Mouse (Mus musculus) embryonic facial prominence, embryonic 13.5 days (tissue): ENCODE data around the gene Stat6. TPM values are rescaled to one million over a fixed set of nuclear protein-coding genes. Genes with fewer than 3 reads are reported as not detected.

ENCODE experiments used
- ATAC-seq: fragments of 200-750 bp; cut with Nextera tagmentation; 2 replicates; pipeline ENCODE4 v1.8.0; 2017; ENCODE audit warnings: low read depth; ENCODE audit not compliant: insufficient number of reproducible peaks, insufficient read depth, low FRiP score, low TSS enrichment
- H3K27ac ChIP-seq: fragments of 300-500 bp; sonication (generic); 2 replicates; pipeline ENCODE4 v1.5.1; 2015; ENCODE audit warnings: moderate library complexity, mild to moderate bottlenecking, inconsistent platforms
- H3K27me3 ChIP-seq: fragments of 300-500 bp; sonication (generic); 2 replicates; pipeline ENCODE4 v1.6.1; 2015; ENCODE audit warnings: mild to moderate bottlenecking, inconsistent platforms
- H3K36me3 ChIP-seq: fragments of 300-500 bp; sonication (generic); 2 replicates; pipeline ENCODE4 v1.6.1; 2015; ENCODE audit warnings: mild to moderate bottlenecking, inconsistent platforms
- H3K4me1 ChIP-seq: fragments of 300-500 bp; sonication (generic); 2 replicates; pipeline ENCODE4 v1.6.1; 2015; ENCODE audit warnings: inconsistent platforms
- H3K4me2 ChIP-seq: fragments of 300-500 bp; sonication (generic); 2 replicates; pipeline ENCODE4 v1.6.1; 2015; ENCODE audit warnings: moderate library complexity, mild to moderate bottlenecking, inconsistent platforms
- H3K4me3 ChIP-seq: fragments of 300-500 bp; sonication (generic); 2 replicates; pipeline ENCODE4 v1.5.1; 2015; ENCODE audit warnings: mild to moderate bottlenecking, inconsistent platforms
- H3K9ac ChIP-seq: fragments of 300-500 bp; sonication (generic); 2 replicates; pipeline ENCODE4 v1.6.1; 2015; ENCODE audit warnings: mild to moderate bottlenecking, inconsistent platforms
- H3K9me3 ChIP-seq: fragments of 300-500 bp; sonication (generic); 2 replicates; pipeline ENCODE4 v1.6.1; 2016; ENCODE audit warnings: inconsistent platforms
- WGBS: fragments of 180-500 bp; shearing (Covaris S2); methylation state at CpG from one replicate; pipeline ENCODE4 v1.1.7; 2015; ENCODE audit warnings: mixed read lengths; 5-methylcytosine and 5-hydroxymethylcytosine counted together
- polyA plus RNA-seq: library from polyadenylated mRNA; unstranded; fragments of >200 nt; fragmentation: Nextera tagmentation; extraction: Ambion mirVana; gene quantifications from 2 replicates; pipeline ENCODE4 v1.2.1, GENCODE M21; 2015

The Stat6 gene
- polyA plus RNA-seq, 1 experiment from 2014 or later, result 21.1 TPM

DNA sequence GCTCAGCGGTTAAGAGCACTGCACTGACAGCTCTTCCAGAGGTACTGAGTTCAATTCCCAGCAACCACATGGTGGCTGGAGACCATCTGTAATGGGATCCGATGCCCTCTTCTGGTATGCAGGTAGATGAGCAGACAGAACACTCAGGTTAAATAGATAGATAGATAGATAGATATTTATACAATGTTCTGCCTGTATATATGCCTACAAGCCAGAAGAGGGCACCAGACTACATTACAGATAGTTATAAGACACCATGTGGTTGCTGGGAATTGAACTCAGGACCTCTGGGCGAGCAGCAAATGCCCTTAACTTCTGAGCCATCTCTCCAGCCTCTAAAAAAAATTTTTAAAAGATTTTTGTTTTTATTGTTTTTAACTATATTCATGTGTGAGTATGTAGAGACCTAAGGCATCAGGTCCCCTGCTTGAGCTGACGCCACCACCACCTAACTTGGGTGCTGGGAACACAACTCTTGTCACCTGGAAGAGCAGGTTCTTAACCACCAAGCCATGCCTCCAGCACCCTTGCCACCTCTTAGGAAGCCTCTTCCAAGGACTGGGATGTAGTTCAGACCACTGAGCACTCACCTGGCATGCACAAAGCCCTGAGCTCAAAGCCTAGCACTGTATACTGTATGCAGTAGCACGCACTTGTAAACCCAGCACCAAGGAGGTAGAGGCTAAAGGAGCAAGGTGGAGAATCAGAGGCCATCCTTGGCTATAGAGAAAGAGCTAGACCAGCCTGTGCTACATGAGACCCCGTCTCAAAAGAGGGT, 19.2 kb upstream of the Stat6 start:
- H3K4me2 ChIP-seq, result no peak overlapping the region
- H3K9ac ChIP-seq, result no peak overlapping the region
- H3K4me1 ChIP-seq, result peaks cover 20% of the 10 kb centered on the region
- H3K9me3 ChIP-seq, result peaks cover 10% of the 10 kb centered on the region; the same call in 1 of the 2 replicates
- H3K27ac ChIP-seq, result no peak overlapping the region
- H3K4me3 ChIP-seq, result no peak overlapping the region
- no peaks in the 10 kb centered on the region for H3K36me3 ChIP-seq
- no peaks in the 10 kb centered on the region for H3K27me3 ChIP-seq
- 92% methylated on average over 6 of the region's 6 CpGs for WGBS
- ATAC-seq, result no peak

DNA sequence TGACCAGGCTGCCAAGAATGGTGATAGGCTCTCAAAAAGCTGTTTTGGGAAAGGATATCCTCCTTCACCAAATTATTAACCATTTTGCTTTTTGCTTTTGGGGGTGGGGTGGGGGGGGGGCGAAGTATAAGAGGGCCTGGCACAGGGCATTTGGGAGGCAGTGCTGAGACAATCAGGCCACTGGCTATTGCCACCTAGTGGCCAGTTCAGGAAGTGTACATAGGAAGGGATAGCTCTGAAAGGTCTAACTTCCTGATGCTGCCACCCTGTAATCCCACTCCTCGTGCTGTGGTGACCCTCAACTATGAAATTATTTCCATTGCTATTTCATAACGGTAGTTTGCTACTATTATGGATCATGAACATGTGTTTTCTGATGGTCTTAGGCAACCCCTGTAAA, 16.4 kb upstream of the Stat6 start:
- no peak overlapping the region for H3K4me2 ChIP-seq
- no peaks in the 10 kb centered on the region for H3K36me3 ChIP-seq
- no peak for ATAC-seq
- no peak overlapping the region for H3K9ac ChIP-seq
- H3K4me1 ChIP-seq, result peaks cover 7% of the 10 kb centered on the region
- no peak overlapping the region for H3K27ac ChIP-seq
- no peaks in the 10 kb centered on the region for H3K27me3 ChIP-seq
- 87% methylated on average over 3 of the region's 3 CpGs for WGBS
- peaks cover 10% of the 10 kb centered on the region; the same call in 1 of the 2 replicates for H3K9me3 ChIP-seq
- no peak overlapping the region for H3K4me3 ChIP-seq

DNA sequence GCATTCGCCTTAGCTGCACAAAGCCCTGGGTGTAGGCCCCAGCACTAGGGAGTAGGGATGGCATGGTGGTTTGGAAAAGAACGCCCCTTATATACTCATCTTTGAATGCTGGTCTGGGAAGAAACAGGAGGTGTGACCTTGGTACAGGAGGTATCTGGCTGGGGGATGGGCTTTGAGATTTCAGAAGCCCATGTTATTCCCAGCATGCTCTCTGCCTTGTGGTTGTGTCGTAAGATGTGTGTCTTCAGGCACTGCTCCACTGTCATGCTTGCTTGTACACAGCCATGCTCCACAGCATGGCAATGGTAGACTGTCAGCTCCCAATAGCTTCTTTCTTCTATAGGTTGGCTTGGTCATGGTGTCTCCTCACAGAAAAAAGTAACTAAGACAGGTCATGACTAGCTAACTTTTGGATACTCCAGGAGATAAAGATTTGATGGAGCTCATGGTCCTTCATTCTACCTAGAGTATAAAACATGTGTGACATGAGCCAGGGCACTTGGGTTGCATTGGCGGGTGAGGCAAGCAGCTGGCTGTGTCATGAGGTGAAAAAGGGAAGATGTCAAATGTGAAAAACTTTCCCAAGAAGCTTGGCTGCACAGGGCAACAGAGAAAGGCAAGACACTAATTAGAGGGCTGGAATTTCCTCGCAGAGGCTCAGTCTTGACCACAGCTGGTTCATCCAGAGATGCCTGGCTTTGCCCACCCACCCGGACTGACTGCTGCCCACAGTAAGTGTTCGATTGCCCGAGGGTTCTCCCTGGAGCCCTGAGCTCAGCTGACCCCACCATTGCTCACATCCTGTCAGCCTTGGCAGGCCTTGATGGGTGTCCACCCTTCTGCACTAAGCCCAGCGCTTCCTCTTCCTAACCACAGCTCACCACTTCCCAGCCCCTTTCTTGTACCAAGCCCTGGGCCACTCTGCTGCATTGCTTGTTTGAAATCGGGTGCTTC, 11.2 kb upstream of the Stat6 start:
- Histone ChIP-seq H3K9me3 (peaks cover 4% of the 10 kb centered on the region; the same call in 1 of the 2 replicates), H3K27ac (no peak overlapping the region), H3K4me3 (no peak overlapping the region), H3K4me2 (no peak overlapping the region), H3K4me1 (no peaks in the 10 kb centered on the region), H3K27me3 (no peaks in the 10 kb centered on the region), H3K9ac (no peak overlapping the region), H3K36me3 (no peaks in the 10 kb centered on the region)
- 73% methylated on average over 10 of the region's 10 CpGs for WGBS
- ATAC-seq, result 0 out of 2 replicates have a peak, but pooled peaks have one; percentile 48

DNA sequence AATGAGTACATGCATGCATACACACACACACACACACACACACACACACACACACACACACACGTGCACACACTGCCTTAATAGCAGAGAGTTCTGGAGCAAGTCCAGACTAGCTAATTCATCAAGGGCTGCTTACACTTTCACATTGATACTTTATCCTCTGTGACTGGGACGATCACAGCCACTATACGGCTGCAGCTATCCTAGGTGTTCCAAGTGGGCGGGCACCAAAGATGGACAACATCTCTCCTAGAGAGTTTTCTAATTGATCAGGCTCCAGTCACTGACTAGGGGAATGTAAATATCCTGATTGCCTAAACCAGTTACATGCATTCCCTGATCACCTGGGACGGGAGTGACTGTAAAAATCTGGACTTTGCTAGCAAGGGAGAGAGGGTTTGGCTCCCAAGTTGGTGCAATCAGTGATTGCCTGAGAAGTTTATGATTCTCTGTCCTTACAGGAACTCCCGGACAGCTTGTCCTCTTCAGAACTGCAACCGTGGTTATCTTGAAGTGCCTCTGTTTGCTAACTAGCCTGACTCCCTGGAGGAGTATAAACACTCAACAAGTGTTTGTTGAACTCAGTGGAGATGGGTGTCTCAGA, 10.0 kb upstream of the Stat6 start:
- Histone ChIP-seq H3K27me3 (no peaks in the 10 kb centered on the region), H3K9ac (no peak overlapping the region), H3K4me3 (no peak overlapping the region), H3K4me2 (no peak overlapping the region), H3K4me1 (no peaks in the 10 kb centered on the region), H3K27ac (no peak overlapping the region), H3K9me3 (no peaks in the 10 kb centered on the region), H3K36me3 (no peaks in the 10 kb centered on the region)
- no peak for ATAC-seq
- WGBS, result 63% methylated on average over 7 of the region's 7 CpGs

- H3K36me3 ChIP-seq, result no peaks in the 10 kb centered on the region
- no peak overlapping the region for H3K9ac ChIP-seq
- WGBS, result 71% methylated on average over 5 of the region's 5 CpGs
- H3K9me3 ChIP-seq, result no peaks in the 10 kb centered on the region
- no peak overlapping the region; the same call in 1 of the 2 replicates for H3K27ac ChIP-seq
- no peak for ATAC-seq
- H3K4me2 ChIP-seq, result no peak overlapping the region
- no peak overlapping the region for H3K4me3 ChIP-seq
- H3K27me3 ChIP-seq, result no peaks in the 10 kb centered on the region
- H3K4me1 ChIP-seq, result peaks cover 33% of the 10 kb centered on the region
Measured at GRCm38 (mm10) chr10:127640421-127640820, 2.4 kb upstream of the Stat6 start.

DNA sequence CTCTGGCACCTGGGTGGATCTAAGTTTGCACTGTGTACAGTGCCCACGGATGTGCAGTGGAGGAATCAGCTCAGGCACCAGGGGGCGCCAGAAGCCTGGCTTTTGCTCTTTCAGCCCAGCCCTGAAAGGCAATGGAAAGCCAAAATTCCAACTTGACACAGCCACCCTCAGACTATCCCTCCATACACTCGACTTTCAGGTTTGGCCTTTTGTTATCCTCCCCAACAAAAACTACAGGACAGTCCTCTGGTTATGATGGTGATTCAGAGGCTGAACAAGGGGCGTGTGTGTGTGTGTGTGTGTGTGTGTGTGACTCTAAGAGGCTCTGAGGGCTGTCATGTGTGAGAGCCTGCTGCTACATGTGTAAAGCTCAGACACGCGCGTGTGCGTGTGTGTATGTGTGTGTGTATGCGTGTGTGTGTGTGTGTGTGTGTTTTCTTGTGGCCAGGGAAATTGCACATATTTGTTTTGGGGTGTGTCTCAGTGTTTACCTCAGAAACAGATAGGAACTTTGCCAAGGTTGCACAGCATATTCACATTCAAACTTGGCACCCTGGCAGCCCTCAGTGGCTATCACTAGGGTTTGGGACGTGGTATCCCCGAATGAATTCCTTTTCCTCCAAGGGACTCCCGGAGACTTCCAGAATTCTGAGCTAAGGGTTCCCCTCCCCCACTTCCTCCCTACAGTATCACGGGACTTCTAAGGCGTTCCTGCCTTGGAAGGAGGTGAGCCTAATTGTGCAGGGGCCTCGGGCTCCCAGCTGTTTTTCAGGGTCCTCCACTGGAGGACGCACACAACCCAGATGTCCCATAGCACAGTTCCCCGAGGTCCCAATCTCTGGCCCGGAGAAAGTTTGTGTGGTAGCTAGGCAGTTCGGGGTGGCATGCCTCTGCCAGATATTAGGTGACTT, 670 bp upstream of the Stat6 start:
- Histone ChIP-seq H3K4me2 (peak overlapping the region; percentile 85), H3K4me1 (peaks cover 33% of the 10 kb centered on the region), H3K27ac (peak overlapping the region; percentile 89), H3K36me3 (no peaks in the 10 kb centered on the region), H3K4me3 (peak overlapping the region; percentile 55), H3K9ac (peak overlapping the region; percentile 76), H3K27me3 (no peaks in the 10 kb centered on the region), H3K9me3 (no peaks in the 10 kb centered on the region)
- WGBS, result 6% methylated on average over 19 of the region's 19 CpGs
- ATAC-seq, result peak; percentile 72; the same call in 1 of the 2 replicates

DNA sequence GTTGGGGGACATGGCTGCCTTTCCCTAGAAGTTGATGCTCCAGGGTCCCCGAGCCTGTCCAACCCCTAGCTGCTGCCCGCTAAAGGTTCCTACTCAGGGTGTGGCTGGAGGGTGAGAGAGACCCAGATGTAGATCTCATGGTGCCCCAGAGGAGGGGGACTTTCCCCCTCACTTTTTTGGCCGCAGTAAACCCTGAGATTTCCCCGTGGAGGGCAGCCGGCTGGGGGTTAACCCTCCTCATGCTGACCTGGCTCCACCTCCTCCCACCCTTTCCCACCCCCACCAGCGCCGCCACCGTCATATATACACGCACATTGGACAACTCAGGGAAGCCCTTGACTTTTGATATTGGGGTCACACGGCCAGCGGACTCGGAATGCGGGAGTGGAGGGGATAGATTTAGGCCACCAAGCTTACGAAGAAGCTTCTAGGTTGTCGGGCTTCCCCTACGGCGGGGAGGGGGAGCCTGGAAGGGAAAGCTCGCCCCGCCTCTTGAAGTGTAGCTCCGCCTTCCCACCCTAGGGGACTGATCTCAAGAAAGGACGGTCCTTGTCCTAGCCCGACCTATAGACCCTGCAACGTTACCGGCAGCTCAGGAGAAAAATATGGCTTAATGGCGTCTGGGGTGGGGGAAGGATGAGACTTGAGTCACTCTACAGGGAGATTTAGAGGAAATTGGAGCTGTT, 910 bp downstream of the Stat6 start:
- H3K4me3 ChIP-seq, result peak overlapping the region; percentile 55
- H3K9me3 ChIP-seq, result no peaks in the 10 kb centered on the region
- peaks cover 33% of the 10 kb centered on the region for H3K4me1 ChIP-seq
- peak overlapping the region; percentile 76 for H3K9ac ChIP-seq
- no peaks in the 10 kb centered on the region for H3K27me3 ChIP-seq
- WGBS, result 2% methylated on average over 25 of the region's 25 CpGs
- peak; percentile 56; the same call in 1 of the 2 replicates for ATAC-seq
- peak overlapping the region; percentile 89 for H3K27ac ChIP-seq
- H3K36me3 ChIP-seq, result 0 out of 2 replicates have a peak, but pooled peaks cover 7% of the 10 kb centered on the region
- H3K4me2 ChIP-seq, result peak overlapping the region; percentile 85

GRCm38 (mm10) chr10:127645791-127646190, 3.0 kb downstream of the Stat6 start:
- 59% methylated on average over 2 of the region's 2 CpGs for WGBS
- no peak for ATAC-seq

GRCm38 (mm10) chr10:127652906-127653638, 10.3 kb downstream of the Stat6 start:
- H3K27ac ChIP-seq, result no peak overlapping the region

More at GRCm38 (mm10) chr10:127645791-127646190, 3.0 kb downstream of the Stat6 start:
- H3K9ac ChIP-seq, result no peak overlapping the region
- no peaks in the 10 kb centered on the region for H3K9me3 ChIP-seq
- H3K4me2 ChIP-seq, result no peak overlapping the region
- H3K27ac ChIP-seq, result no peak overlapping the region
- H3K4me3 ChIP-seq, result no peak overlapping the region
- H3K36me3 ChIP-seq, result 0 out of 2 replicates have a peak, but pooled peaks cover 8% of the 10 kb centered on the region
- no peaks in the 10 kb centered on the region for H3K27me3 ChIP-seq
- peaks cover 32% of the 10 kb centered on the region for H3K4me1 ChIP-seq

More at GRCm38 (mm10) chr10:127652906-127653638, 10.3 kb downstream of the Stat6 start:
- Histone ChIP-seq H3K4me3 (no peak overlapping the region), H3K9me3 (no peaks in the 10 kb centered on the region), H3K27me3 (no peaks in the 10 kb centered on the region), H3K4me2 (peak overlapping the region; percentile 27), H3K36me3 (peaks cover 64% of the 10 kb centered on the region), H3K9ac (0 out of 2 replicates have a peak overlapping the region, but pooled peaks have one; percentile 33), H3K4me1 (0 out of 2 replicates have a peak, but pooled peaks cover 11% of the 10 kb centered on the region)
- no peak for ATAC-seq
- WGBS, result 49% methylated on average over 21 of the region's 21 CpGs
